Mouse (Mus musculus) midbrain, embryonic 14.5 days (tissue): ENCODE data around the gene Rtl6. TPM values are rescaled to one million over a fixed set of nuclear protein-coding genes. Genes with fewer than 3 reads are reported as not detected.

Experiments
- ATAC-seq: fragments of 200-750 bp; cut with Nextera tagmentation; 2 replicates; pipeline ENCODE4 v1.8.0; 2017; ENCODE audit warnings: moderate number of reproducible peaks, moderate library complexity; ENCODE audit not compliant: low FRiP score, low TSS enrichment
- DNase-seq: peaks from one replicate; pipeline ENCODE4 v3.0.0-alpha.2; 2015
- H3K27ac ChIP-seq: fragments of 300-500 bp; sonication (generic); replicated peaks from 2 replicates; pipeline ENCODE4 v1.5.1; 2014; ENCODE audit warnings: mild to moderate bottlenecking, low read depth, low read length, moderate library complexity
- H3K27me3 ChIP-seq: fragments of 300-500 bp; sonication (generic); 2 replicates; pipeline ENCODE4 v1.6.1; 2014; ENCODE audit warnings: low read length, control low read depth, mixed read lengths; ENCODE audit not compliant: control insufficient read depth, insufficient read depth
- H3K36me3 ChIP-seq: fragments of 300-500 bp; sonication (generic); 2 replicates; pipeline ENCODE4 v1.6.1; 2014; ENCODE audit warnings: low read length, control low read depth; ENCODE audit not compliant: control insufficient read depth, insufficient read depth
- H3K4me1 ChIP-seq: fragments of 300-500 bp; sonication (generic); 2 replicates; pipeline ENCODE4 v1.6.1; 2014; ENCODE audit warnings: mild to moderate bottlenecking, antibody characterized with exemption, low read length, control low read depth; ENCODE audit not compliant: control insufficient read depth, insufficient read depth
- H3K4me2 ChIP-seq: fragments of 300-500 bp; sonication (generic); 2 replicates; pipeline ENCODE4 v1.6.1; 2014; ENCODE audit warnings: mild to moderate bottlenecking, low read length, moderate library complexity
- H3K4me3 ChIP-seq: fragments of 300-500 bp; sonication (generic); replicated peaks from 2 replicates; pipeline ENCODE4 v1.5.1; 2014; ENCODE audit warnings: low read depth, low read length
- H3K9ac ChIP-seq: fragments of 300-500 bp; sonication (generic); replicated peaks from 2 replicates; pipeline ENCODE4 v1.6.1; 2014; ENCODE audit warnings: mild to moderate bottlenecking, low read length, moderate library complexity
- H3K9me3 ChIP-seq: fragments of 300-500 bp; sonication (generic); 2 replicates; pipeline ENCODE4 v1.6.1; 2016; ENCODE audit warnings: low read length, control low read depth, mixed read lengths; ENCODE audit not compliant: control insufficient read depth
- WGBS: fragments of 180-500 bp; shearing (Covaris S2); extraction: QIAGEN DNeasy Blood & Tissue Kit; methylation state at CpG from one replicate; pipeline ENCODE4 v1.1.7; 2014; 5-methylcytosine and 5-hydroxymethylcytosine counted together
- polyA plus RNA-seq: library from polyadenylated mRNA; unstranded; fragments of >200 nt; fragmentation: Nextera tagmentation; extraction: Ambion mirVana; gene quantifications from 2 replicates; pipeline ENCODE4 v1.2.1, GENCODE M21; 2014

The Rtl6 gene
- polyA plus RNA-seq, 1 experiment from 2014 or later = 41.2 TPM

DNA sequence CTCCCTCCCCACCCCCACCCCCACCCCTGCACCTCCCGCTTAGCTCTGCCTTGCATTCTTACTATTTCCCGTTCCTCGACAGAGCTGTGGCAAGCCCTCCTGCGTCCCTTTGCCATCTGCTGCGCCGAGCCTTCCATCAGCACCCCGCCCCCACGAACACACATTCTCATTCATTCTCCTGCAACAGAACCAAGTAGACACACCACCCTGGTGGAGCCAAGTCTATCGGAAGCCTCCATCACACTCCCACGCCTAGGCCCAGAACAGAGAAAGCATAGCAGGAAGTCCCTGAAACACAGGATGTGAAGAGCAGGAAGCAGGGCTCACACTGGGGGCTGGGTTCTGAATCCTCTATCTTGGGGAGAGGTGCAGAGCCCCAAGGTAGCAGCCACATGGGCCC is 51.6 kb downstream of the Rtl6 start:
- H3K27me3 ChIP-seq = no peaks in the 10 kb centered on the region
- H3K9ac ChIP-seq = no peak overlapping the region
- ATAC-seq (no peak), DNase-seq (no peak)
- H3K9me3 ChIP-seq = no peaks in the 10 kb centered on the region
- H3K4me1 ChIP-seq = peaks cover 14% of the 10 kb centered on the region
- no peak overlapping the region for H3K4me2 ChIP-seq
- H3K4me3 ChIP-seq = no peak overlapping the region
- 79% methylated on average over 10 of the region's 10 CpGs for WGBS
- H3K27ac ChIP-seq = no peak overlapping the region
- no peaks in the 10 kb centered on the region for H3K36me3 ChIP-seq

DNA sequence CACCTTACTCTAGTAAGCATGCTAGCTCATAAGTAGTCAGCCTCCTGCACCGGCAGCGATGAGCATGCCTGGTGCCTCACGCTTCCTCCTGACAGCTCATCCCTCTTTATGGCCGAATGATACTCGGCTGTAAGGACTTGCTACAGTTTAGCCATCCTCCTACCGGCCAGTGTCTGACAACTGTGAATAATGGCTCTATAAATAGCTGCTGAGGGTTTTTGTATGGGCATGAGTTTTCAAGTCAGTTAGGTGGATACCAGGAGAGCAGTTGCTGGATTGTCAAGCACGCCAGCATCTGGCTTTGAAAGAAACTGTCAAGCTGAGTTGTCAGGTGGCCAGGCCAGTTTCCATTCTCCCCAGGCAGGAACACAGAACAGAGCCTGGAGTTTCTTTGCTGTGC is 52.7 kb downstream of the Rtl6 start:
- no peak overlapping the region for H3K27ac ChIP-seq

More for the DNA sequence above, 52.7 kb downstream of the Rtl6 start:
- H3K27me3 ChIP-seq = no peaks in the 10 kb centered on the region
- no peaks in the 10 kb centered on the region for H3K9me3 ChIP-seq
- DNase-seq = no peak
- no peak overlapping the region for H3K4me3 ChIP-seq
- H3K9ac ChIP-seq = no peak overlapping the region
- no peak overlapping the region for H3K4me2 ChIP-seq
- ATAC-seq = no peak
- H3K4me1 ChIP-seq = peaks cover 14% of the 10 kb centered on the region
- WGBS = 35% methylated on average over 7 of the region's 7 CpGs
- no peaks in the 10 kb centered on the region for H3K36me3 ChIP-seq

Other genes with a start within 250 kb of the Rtl6 start
- gene Parvg, start 233.8 kb downstream of the Rtl6 start, polyA plus RNA-seq = 0.72 TPM in 2 replicates
- 16.4 and 18.0 TPM in 2 replicates for gene Shisal1, start 110.7 kb downstream of the Rtl6 start, polyA plus RNA-seq
- 19.5 and 19.9 TPM in 2 replicates for gene Prr5, start 111.8 kb upstream of the Rtl6 start, polyA plus RNA-seq
- gene Arhgap8, start 162.2 kb upstream of the Rtl6 start, polyA plus RNA-seq = 0.46 TPM in 1 of 2 replicates, not detected in the other